Mouse (Mus musculus): ENCODE measurements around the gene Casr. TPM values are rescaled to one million over a fixed set of nuclear protein-coding genes. Genes with fewer than 3 reads are reported as not detected.

The Casr gene
- total RNA-seq, 1 experiment = 0.13 TPM

DNA sequence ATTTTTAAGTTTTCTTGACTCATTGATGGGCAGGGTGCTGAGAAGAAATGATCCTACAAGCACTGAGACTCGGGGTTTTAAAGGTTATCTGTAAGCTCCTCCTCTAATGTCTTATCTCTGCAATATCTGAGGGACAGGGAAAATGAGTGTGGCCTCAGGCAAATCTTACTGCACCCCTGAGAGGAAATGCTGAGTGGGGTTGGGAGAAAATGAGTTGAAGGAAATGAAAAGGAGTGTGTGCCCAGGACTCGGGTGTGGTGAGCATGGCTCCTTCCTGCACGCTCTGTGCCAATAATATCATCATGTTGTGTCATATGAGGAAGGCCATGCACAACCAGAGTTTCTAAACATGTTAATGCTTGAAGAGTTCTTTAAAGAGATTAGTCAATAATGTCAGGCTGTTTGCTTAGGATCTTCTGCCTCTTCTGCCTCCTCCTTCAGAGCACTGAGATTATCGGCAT, 106.6 kb downstream of the Casr start, which contains the start of gene Stfa3:
Stfa3 (minus strand) TSS at position 51 of the 461 bp plus-strand sequence.
- DNase-seq (ENCODE audit: low read depth, low spot score) = no peak
- H3K4me1 ChIP-seq (ENCODE audit: control insufficient read depth in 2 of 2, insufficient read depth in 2 of 2, low read length in 2 of 2, poor library complexity in 1 of 2) = no peaks in the 10 kb centered on the region
- in situ Hi-C loops (cut with MboI; ENCODE audit: low sequenced_read_pairs in 2 of 2, unreplicated experiment in 2 of 2) = no loop called here

More for the DNA sequence above, 106.6 kb downstream of the Casr start, which contains the start of gene Stfa3:
- Histone ChIP-seq H3K36me3 (ENCODE audit: control insufficient read depth, insufficient read depth, low read length, poor library complexity, severe bottlenecking) (no peaks in the 10 kb centered on the region), H3K27ac (ENCODE audit: insufficient read depth, low read depth, low read length, poor library complexity, severe bottlenecking) (no peak within 1 kb of the TSS), H3K9me3 (ENCODE audit: control insufficient read depth, insufficient read depth, low read depth, low read length) (no peaks in the 10 kb centered on the region), H3K4me3 (ENCODE audit: insufficient read depth in 1 of 2, low read depth in 1 of 2, low read length in 2 of 2, poor library complexity in 1 of 2, severe bottlenecking in 1 of 2) (no peak within 1 kb of the TSS), H3K9ac (ENCODE audit: insufficient read depth, low read depth, low read length, poor library complexity, severe bottlenecking) (no peak within 1 kb of the TSS)
- no peak for TF ChIP-seq CHD2 (IDR thresholded peaks at IDR 0.05; ENCODE audit: low read depth, low read length)
- no peak for TF ChIP-seq ZC3H11A (IDR thresholded peaks at IDR 0.05; ENCODE audit: borderline replicate concordance, low read depth, low read length)
- no peak for TF ChIP-seq ZNF384 (IDR thresholded peaks at IDR 0.05; ENCODE audit: low read depth, low read length)
- no peak for TF ChIP-seq HCFC1 (IDR thresholded peaks at IDR 0.05; ENCODE audit: borderline replicate concordance, insufficient read depth, low read length)
- TF ChIP-seq MAFK (IDR thresholded peaks at IDR 0.05; ENCODE audit: insufficient read depth, low read depth, low read length) = no peak

Other genes with a start within 250 kb of the Casr start
- gene BC117090, start 227.8 kb downstream of the Casr start, total RNA-seq (2012; rRNA removed) = not detected in 2 replicates
- not detected in 2 replicates for gene BC100530, start 194.4 kb downstream of the Casr start, total RNA-seq (2012; rRNA removed)
- not detected in 2 replicates for gene Stfa2, start 153.7 kb downstream of the Casr start, total RNA-seq (2012; rRNA removed)
- not detected in 2 replicates for gene Stfa3, start 106.7 kb downstream of the Casr start, total RNA-seq (2012; rRNA removed)
- gene Cd86, start 103.9 kb upstream of the Casr start, total RNA-seq (2012; rRNA removed) = 0.26 and 0.62 TPM in 2 replicates
- 12.8 and 24.8 TPM in 2 replicates for gene Ildr1, start 131.8 kb upstream of the Casr start, total RNA-seq (2012; rRNA removed)
- 6.6 and 12.9 TPM in 2 replicates for gene Slc15a2, start 222.8 kb upstream of the Casr start, total RNA-seq (2012; rRNA removed)

Measured in ES-E14 (cell line).